Mouse (Mus musculus) limb, embryonic 14.5 days (tissue): ENCODE measurements around the gene Irf6. TPM values are rescaled to one million over a fixed set of nuclear protein-coding genes. Genes with fewer than 3 reads are reported as not detected.

Experiments
- ATAC-seq: fragments of 200-750 bp; cut with Nextera tagmentation; 2 replicates; pipeline ENCODE4 v1.8.0; 2017; ENCODE audit warnings: low read depth, moderate number of reproducible peaks, moderate TSS enrichment; ENCODE audit not compliant: low FRiP score
- DNase-seq: peaks from one replicate; pipeline ENCODE4 v3.0.0-alpha.2; 2015; ENCODE audit warnings: low spot score
- H3K27ac ChIP-seq: fragments of 300-500 bp; sonication (generic); replicated peaks from 2 replicates; pipeline ENCODE4 v1.5.1; 2014; ENCODE audit warnings: low read depth, mild to moderate bottlenecking, low read length, moderate library complexity, mixed read lengths
- H3K27me3 ChIP-seq: fragments of 300-500 bp; sonication (generic); 2 replicates; pipeline ENCODE4 v1.6.1; 2014; ENCODE audit warnings: low read length, mixed read lengths; ENCODE audit not compliant: control insufficient read depth, insufficient read depth
- H3K36me3 ChIP-seq: fragments of 300-500 bp; sonication (generic); 2 replicates; pipeline ENCODE4 v1.6.1; 2014; ENCODE audit warnings: mild to moderate bottlenecking, low read length, moderate library complexity, mixed read lengths; ENCODE audit not compliant: control insufficient read depth, insufficient read depth
- H3K4me1 ChIP-seq: fragments of 300-500 bp; sonication (generic); 2 replicates; pipeline ENCODE4 v1.6.1; 2014; ENCODE audit warnings: antibody characterized with exemption, low read length, mixed read lengths; ENCODE audit not compliant: control insufficient read depth, insufficient read depth
- H3K4me2 ChIP-seq: fragments of 300-500 bp; sonication (generic); replicated peaks from 2 replicates; pipeline ENCODE4 v1.6.1; 2014; ENCODE audit warnings: low read depth, mild to moderate bottlenecking, low read length, moderate library complexity; ENCODE audit not compliant: severe bottlenecking
- H3K4me3 ChIP-seq: fragments of 300-500 bp; sonication (generic); replicated peaks from 2 replicates; pipeline ENCODE4 v1.5.1; 2014; ENCODE audit warnings: low read length
- H3K9ac ChIP-seq: fragments of 300-500 bp; sonication (generic); 2 replicates; pipeline ENCODE4 v1.6.1; 2014; ENCODE audit warnings: mild to moderate bottlenecking, low read depth, low read length, moderate library complexity; ENCODE audit not compliant: severe bottlenecking
- H3K9me3 ChIP-seq: fragments of 300-500 bp; sonication (generic); 2 replicates; pipeline ENCODE4 v1.6.1; 2016; ENCODE audit warnings: low read length; ENCODE audit not compliant: control insufficient read depth
- POLR2A ChIP-seq: fragments of 200-500 bp; IDR thresholded peaks from 2 replicates; pipeline ENCODE4 v1.8.0; 2012; ENCODE audit warnings: inconsistent platforms, mild to moderate bottlenecking, moderate library complexity, borderline replicate concordance; ENCODE audit not compliant: insufficient read depth, insufficient read length; ENCODE audit errors: extremely low read depth
- WGBS: fragments of 180-500 bp; shearing (Covaris S2); extraction: QIAGEN DNeasy Blood & Tissue Kit; methylation state at CpG from one replicate; pipeline ENCODE4 v1.1.7; 2014; 5-methylcytosine and 5-hydroxymethylcytosine counted together
- polyA plus RNA-seq, 2 experiments: library from polyadenylated mRNA; depleted of rRNA in 1 of 2; stranded (reverse) in 1 of 2; unstranded in 1 of 2; fragments of >200 nt; fragmentation: Nextera tagmentation in 1 of 2; extraction: Ambion mirVana in 1 of 2; gene quantifications; 2 replicates each; pipeline versions ENCODE4 v1.2.1 to v1.2.3; 2012 to 2014

Gene Irf6
- polyA plus RNA-seq, 2 experiments = 23.5 to 50.0 TPM

GRCm38 (mm10) chr1:193159613-193160012 is 6.7 kb downstream of the Irf6 start:
- DNase-seq = no peak
- peaks cover 13% of the 10 kb centered on the region for H3K4me1 ChIP-seq
- H3K36me3 ChIP-seq = no peaks in the 10 kb centered on the region
- H3K27me3 ChIP-seq = no peaks in the 10 kb centered on the region
- no peak for ATAC-seq
- no peaks in the 10 kb centered on the region for H3K9me3 ChIP-seq
- H3K4me3 ChIP-seq = no peak overlapping the region
- H3K9ac ChIP-seq = no peak overlapping the region
- 58% methylated on average over 1 of the region's 1 CpGs for WGBS
- no peak for TF ChIP-seq POLR2A
- H3K27ac ChIP-seq = no peak overlapping the region
- no peak overlapping the region for H3K4me2 ChIP-seq

- Histone ChIP-seq H3K4me1 (peaks cover 13% of the 10 kb centered on the region), H3K9ac (0 out of 2 replicates have a peak overlapping the region, but pooled peaks have one; percentile 12), H3K27ac (no peak overlapping the region), H3K36me3 (no peaks in the 10 kb centered on the region), H3K4me2 (peak overlapping the region; percentile 37), H3K9me3 (no peaks in the 10 kb centered on the region), H3K27me3 (no peaks in the 10 kb centered on the region), H3K4me3 (peak overlapping the region; percentile 13; the same call in 1 of the 2 replicates)
- no peak for TF ChIP-seq POLR2A
- ATAC-seq (0 out of 2 replicates have a peak, but pooled peaks have one; percentile 28), DNase-seq (peak; percentile 44)
- WGBS = 19% methylated on average over 17 of the region's 18 CpGs
Measured at GRCm38 (mm10) chr1:193160317-193161032, 7.6 kb downstream of the Irf6 start.

GRCm38 (mm10) chr1:193167746-193168145 is 14.8 kb downstream of the Irf6 start, which contains the start of gene A130010J15Rik:
Gene A130010J15Rik (plus strand): TSS chr1:193168046.
- Histone ChIP-seq H3K27me3 (no peaks in the 10 kb centered on the region), H3K9me3 (no peaks in the 10 kb centered on the region), H3K4me3 (no peak within 1 kb of the TSS), H3K4me1 (peaks cover 6% of the 10 kb centered on the region; the same call in 1 of the 2 replicates), H3K4me2 (no peak within 1 kb of the TSS), H3K9ac (no peak within 1 kb of the TSS), H3K36me3 (no peaks in the 10 kb centered on the region), H3K27ac (no peak within 1 kb of the TSS)
- no peak for DNase-seq
- 96% methylated on average over 3 of the region's 3 CpGs for WGBS
- no peak for TF ChIP-seq POLR2A
- ATAC-seq = no peak

- WGBS = 77% methylated on average over 7 of the region's 7 CpGs
Measured at GRCm38 (mm10) chr1:193169228-193169627, 16.3 kb downstream of the Irf6 start.

GRCm38 (mm10) chr1:193169856-193170255 is 16.9 kb downstream of the Irf6 start:
- H3K36me3 ChIP-seq = no peaks in the 10 kb centered on the region
- no peak overlapping the region for H3K4me2 ChIP-seq
- DNase-seq (peak; percentile 61), ATAC-seq (no peak)
- no peak overlapping the region for H3K4me3 ChIP-seq
- no peak for TF ChIP-seq POLR2A
- H3K9ac ChIP-seq = no peak overlapping the region
- WGBS = 78% methylated on average over 2 of the region's 2 CpGs
- peaks cover 13% of the 10 kb centered on the region for H3K4me1 ChIP-seq
- no peaks in the 10 kb centered on the region for H3K27me3 ChIP-seq
- H3K9me3 ChIP-seq = no peaks in the 10 kb centered on the region
- H3K27ac ChIP-seq = no peak overlapping the region

More at GRCm38 (mm10) chr1:193169228-193169627, 16.3 kb downstream of the Irf6 start:
- Histone ChIP-seq H3K4me1 (peaks cover 11% of the 10 kb centered on the region), H3K9me3 (no peaks in the 10 kb centered on the region), H3K27me3 (no peaks in the 10 kb centered on the region), H3K9ac (no peak overlapping the region), H3K27ac (0 out of 2 replicates have a peak overlapping the region, but pooled peaks have one; percentile 5), H3K36me3 (no peaks in the 10 kb centered on the region), H3K4me2 (no peak overlapping the region), H3K4me3 (no peak overlapping the region)
- ATAC-seq = no peak
- no peak for DNase-seq
- no peak for TF ChIP-seq POLR2A
